Mouse (Mus musculus): ENCODE results near the gene Sntg2. TPM values are rescaled to one million over a fixed set of nuclear protein-coding genes. Genes with fewer than 3 reads are reported as not detected.

Gene Sntg2
- 0.49 and 0.50 TPM in 2 replicates for polyA plus RNA-seq (2016; fragmentation: Nextera tagmentation; extraction: Ambion mirVana)

DNA sequence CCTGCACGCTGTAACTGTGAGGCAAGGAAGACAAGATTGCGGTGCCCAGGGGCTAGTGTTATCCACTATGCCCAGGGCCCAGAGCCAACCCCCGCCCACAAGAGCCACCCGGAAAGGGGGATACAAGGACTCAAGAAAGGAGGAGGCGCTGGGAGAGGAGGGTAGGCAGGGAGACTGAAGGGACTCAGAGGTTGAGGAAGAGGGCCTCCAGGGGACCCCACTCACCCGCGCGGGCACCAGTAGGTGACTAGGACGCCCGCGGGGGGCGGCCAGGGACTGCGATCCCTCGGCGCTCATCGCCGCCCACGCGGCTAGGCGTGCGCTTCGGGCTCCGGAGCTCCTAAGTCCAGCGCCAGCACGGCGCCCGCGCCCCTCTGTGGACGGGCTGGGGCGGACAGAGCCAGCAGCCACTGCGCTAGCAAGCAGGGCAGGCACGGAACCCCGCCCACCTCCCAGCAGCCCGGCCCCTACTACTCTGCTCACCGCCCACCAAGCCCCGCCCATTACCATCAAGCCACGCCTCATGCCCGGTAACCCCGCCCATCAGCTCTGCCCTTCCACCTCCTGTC, at the start of gene Sntg2:
Gene Sntg2 (minus strand): TSS at position 443 of the 569 bp plus-strand sequence.
- H3K9me3 ChIP-seq: no peaks in the 10 kb centered on the region
- H3K27ac ChIP-seq: peak within 1 kb of the TSS; percentile 85
- H3K36me3 ChIP-seq: no peaks in the 10 kb centered on the region
- peak within 1 kb of the TSS; percentile 63 for H3K4me3 ChIP-seq
- DNase-seq (ENCODE audit: low spot score): peak; percentile 82
- peaks cover 18% of the 10 kb centered on the region for H3K27me3 ChIP-seq (ENCODE audit: insufficient read depth, poor library complexity, severe bottlenecking)
- under 1% methylated on average over 35 of the region's 39 CpGs for WGBS
- peaks cover 13% of the 10 kb centered on the region for H3K4me1 ChIP-seq (replicated peaks)

DNA sequence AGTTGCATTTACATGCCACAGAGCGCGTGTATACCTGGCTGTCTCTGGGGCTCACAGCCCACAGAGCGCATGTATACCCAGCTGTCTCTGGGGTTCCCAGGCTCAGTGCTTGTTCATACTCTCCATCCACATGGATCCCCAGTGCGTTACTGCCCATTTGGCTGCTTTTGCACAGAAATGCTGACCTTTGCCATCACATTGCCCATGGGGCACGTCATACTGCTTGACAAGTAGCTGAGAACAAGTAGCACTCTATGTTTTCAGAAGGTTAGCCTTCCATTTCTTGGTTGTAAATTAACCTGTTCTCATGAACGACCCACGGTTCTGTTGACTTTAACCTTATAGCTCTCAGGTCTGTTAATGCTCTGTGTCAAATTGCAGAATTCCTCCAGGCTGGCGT, 43.4 kb upstream of the Sntg2 start:
- WGBS: 84% methylated on average over 8 of the region's 8 CpGs
- H3K4me3 ChIP-seq: no peak overlapping the region
- no peak for DNase-seq (ENCODE audit: low spot score)
- H3K4me1 ChIP-seq (replicated peaks): no peaks in the 10 kb centered on the region
- H3K27me3 ChIP-seq (ENCODE audit: insufficient read depth, poor library complexity, severe bottlenecking): no peaks in the 10 kb centered on the region
- no peaks in the 10 kb centered on the region for H3K36me3 ChIP-seq
- no peak overlapping the region for H3K27ac ChIP-seq
- H3K9me3 ChIP-seq: no peaks in the 10 kb centered on the region

DNA sequence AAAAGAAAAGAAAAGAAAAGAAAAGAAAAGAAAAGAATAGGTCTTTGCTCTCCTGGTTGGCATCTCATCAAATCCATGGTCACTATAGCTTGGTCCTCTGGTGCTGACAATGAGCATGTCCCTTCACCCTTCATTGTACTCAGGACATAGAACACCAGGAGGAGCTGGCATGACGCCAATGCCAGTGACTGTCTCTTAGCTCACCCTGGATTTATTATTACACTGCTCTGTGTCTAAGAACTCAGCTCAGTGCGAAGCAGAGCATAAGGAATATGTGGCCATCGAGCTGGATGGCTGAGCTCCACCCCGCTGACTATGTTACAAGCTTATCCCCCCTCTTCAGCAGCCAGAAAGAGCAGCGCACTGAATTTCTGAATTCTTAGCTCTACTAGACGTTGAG, 42.8 kb upstream of the Sntg2 start:
- Histone ChIP-seq H3K27ac (no peak overlapping the region), H3K27me3 (ENCODE audit: insufficient read depth, poor library complexity, severe bottlenecking) (no peaks in the 10 kb centered on the region), H3K4me3 (no peak overlapping the region), H3K36me3 (no peaks in the 10 kb centered on the region), H3K9me3 (no peaks in the 10 kb centered on the region), H3K4me1 (replicated peaks) (no peaks in the 10 kb centered on the region)
- no peak for DNase-seq (ENCODE audit: low spot score)
- 90% methylated on average over 6 of the region's 6 CpGs for WGBS

DNA sequence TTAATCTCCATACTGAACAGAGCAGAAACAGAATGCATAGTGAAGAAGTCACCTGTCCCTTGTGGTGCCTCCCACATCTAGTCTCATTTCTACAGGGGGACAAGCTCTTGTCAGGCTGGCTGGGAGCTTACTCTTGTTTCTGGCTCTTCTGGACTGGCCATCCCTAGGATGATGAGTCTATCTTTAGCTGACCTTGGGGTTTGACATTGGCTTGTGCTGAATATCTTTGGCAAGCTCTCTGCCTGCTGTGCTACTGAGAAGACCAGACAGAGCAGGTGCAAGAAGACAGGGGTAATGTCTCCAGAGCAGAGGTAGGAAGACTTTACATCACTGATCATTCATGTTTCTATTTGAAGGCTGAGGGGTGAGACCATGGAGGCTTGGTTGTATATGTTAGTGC, 29.5 kb upstream of the Sntg2 start:
- DNase-seq (ENCODE audit: low spot score): no peak
- Histone ChIP-seq H3K9me3 (no peaks in the 10 kb centered on the region), H3K4me1 (replicated peaks) (0 out of 2 replicates have a peak, but pooled peaks cover 4% of the 10 kb centered on the region), H3K27ac (no peak overlapping the region), H3K36me3 (no peaks in the 10 kb centered on the region), H3K4me3 (no peak overlapping the region), H3K27me3 (ENCODE audit: insufficient read depth, poor library complexity, severe bottlenecking) (no peaks in the 10 kb centered on the region)

DNA sequence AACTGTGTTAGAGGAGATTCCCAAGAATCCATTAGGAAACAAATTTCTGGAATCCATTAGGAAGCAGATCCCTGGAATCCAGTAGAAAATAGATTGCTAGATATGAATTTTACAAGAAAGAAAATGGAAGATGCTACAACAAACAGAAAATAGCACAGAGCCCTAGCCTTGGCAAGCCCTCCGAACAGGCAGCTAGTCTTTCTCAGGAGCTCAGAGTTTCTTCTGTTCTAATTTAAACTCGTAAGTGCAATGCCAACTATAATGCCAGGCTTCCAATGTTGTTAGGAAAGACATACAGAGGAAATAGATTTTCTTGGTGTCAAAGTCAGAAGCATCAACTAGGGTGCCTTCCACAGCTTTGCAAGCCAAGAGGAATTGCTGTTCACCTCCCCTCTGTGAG, 27.4 kb upstream of the Sntg2 start:
- Histone ChIP-seq H3K9me3 (no peaks in the 10 kb centered on the region), H3K36me3 (no peaks in the 10 kb centered on the region), H3K4me3 (no peak overlapping the region), H3K27ac (no peak overlapping the region), H3K27me3 (ENCODE audit: insufficient read depth, poor library complexity, severe bottlenecking) (no peaks in the 10 kb centered on the region), H3K4me1 (replicated peaks) (0 out of 2 replicates have a peak, but pooled peaks cover 4% of the 10 kb centered on the region)
- no peak for DNase-seq (ENCODE audit: low spot score)
- 88% methylated on average over 2 of the region's 2 CpGs for WGBS

DNA sequence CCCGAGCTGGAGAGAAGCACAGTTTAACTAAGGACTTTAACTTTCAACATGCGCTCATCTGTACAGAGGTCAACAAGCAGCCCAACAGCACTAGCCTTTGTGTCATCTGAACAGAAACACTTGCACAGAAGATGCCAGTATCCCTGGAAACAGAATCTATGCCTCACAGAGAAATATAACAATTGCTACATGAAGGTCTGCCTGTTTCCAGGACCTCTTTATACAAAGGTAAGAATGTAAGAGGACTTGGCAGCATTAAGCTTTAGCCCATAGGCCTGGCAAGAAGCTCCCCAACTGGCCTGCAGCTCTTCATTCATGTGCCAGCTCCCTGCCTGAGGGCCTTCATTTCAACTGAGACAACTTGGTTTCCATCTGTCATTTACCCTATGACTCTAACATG, 26.9 kb upstream of the Sntg2 start:
- Histone ChIP-seq H3K27ac (no peak overlapping the region), H3K4me3 (no peak overlapping the region), H3K36me3 (no peaks in the 10 kb centered on the region), H3K27me3 (ENCODE audit: insufficient read depth, poor library complexity, severe bottlenecking) (no peaks in the 10 kb centered on the region), H3K9me3 (no peaks in the 10 kb centered on the region), H3K4me1 (replicated peaks) (0 out of 2 replicates have a peak, but pooled peaks cover 4% of the 10 kb centered on the region)
- no peak for DNase-seq (ENCODE audit: low spot score)
- WGBS: 81% methylated on average over 2 of the region's 2 CpGs

DNA sequence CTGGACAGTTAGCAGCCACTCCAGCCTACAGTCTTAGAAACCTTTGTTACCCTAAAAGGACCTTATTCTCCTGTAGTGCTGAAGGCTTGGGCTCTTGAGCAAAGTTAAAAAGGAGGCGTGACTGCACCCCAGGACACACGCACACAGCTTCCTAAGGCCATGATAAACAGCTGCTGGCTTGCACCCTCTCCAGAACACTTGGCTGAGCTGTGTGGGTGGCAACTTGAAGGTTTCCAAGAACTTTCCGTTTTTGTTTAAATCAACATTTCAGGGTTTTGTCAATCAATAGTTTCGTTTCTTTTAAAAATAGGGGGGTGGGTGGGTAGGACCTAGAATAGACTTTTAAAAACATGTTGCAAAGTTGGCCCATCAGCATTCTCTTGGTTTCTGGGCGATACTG, 882 bp downstream of the Sntg2 start:
- 47% methylated on average over 5 of the region's 5 CpGs for WGBS
- no peak for DNase-seq (ENCODE audit: low spot score)
- Histone ChIP-seq H3K4me1 (replicated peaks) (peaks cover 13% of the 10 kb centered on the region), H3K4me3 (peak overlapping the region; percentile 63), H3K36me3 (no peaks in the 10 kb centered on the region), H3K9me3 (no peaks in the 10 kb centered on the region), H3K27me3 (ENCODE audit: insufficient read depth, poor library complexity, severe bottlenecking) (peaks cover 18% of the 10 kb centered on the region), H3K27ac (no peak overlapping the region)

DNA sequence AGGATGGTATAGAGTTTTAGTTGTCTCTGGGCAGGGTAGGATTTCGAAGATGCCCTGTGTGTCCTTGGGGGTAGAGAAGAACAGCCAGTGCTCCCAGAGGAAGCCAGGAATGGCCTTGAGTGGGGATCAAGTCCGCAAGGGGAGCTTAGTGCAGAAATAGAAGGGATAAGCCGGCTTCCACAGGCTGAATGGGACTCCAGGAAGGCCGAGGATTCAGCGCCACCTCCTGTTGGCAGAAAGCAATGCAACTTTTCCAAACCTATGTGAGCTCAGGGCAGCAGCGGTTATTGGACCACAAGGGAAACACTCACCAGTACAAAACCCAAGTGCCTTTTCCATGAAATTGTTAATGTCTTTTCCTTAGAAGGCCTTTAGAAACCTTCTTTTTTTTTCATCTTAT, 3.4 kb downstream of the Sntg2 start:
- H3K27me3 ChIP-seq (ENCODE audit: insufficient read depth, poor library complexity, severe bottlenecking): peaks cover 18% of the 10 kb centered on the region
- 10% methylated on average over 6 of the region's 6 CpGs for WGBS
- H3K36me3 ChIP-seq: no peaks in the 10 kb centered on the region
- H3K9me3 ChIP-seq: no peaks in the 10 kb centered on the region
- H3K4me1 ChIP-seq (replicated peaks): peaks cover 13% of the 10 kb centered on the region
- H3K27ac ChIP-seq: no peak overlapping the region
- DNase-seq (ENCODE audit: low spot score): peak; percentile 72
- no peak overlapping the region for H3K4me3 ChIP-seq

DNA sequence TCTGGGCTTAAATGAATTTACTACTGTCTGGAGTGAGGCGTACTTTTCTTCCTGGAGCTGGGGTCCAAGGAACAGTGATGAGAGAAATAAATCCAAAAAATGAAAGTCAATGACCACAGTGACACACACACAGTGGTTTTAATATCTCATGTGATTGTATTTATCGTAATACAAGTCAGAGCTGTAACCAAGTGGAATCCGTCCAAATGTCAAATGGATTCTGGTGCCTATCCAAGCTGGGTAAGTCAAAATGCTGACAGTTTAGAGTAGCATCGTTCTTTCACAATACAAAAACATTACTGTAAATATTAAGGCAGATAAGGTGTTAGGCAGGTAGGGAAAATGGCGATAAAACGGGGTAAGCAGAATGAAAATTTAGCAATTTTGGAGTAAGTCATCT, 4.0 kb downstream of the Sntg2 start:
- 88% methylated on average over 6 of the region's 6 CpGs for WGBS

DNA sequence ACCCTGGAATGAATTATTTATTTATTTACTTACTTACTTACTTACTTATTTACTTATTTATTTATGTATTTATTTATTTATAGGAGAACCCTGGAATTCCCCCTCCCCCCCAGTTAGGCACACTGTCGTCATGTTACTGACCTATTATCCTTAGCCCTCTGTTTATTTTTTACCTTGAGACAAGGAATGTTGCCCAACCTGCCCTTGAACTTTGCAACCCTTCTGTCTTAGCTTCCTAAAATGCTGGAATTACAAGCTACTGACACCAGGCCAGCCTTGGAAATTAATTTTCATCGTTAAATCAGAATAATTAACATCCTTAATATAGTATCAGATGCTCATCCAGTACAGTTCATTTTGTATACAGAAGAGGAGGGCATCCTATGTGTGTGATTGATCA, 10.9 kb downstream of the Sntg2 start:
- H3K36me3 ChIP-seq: no peaks in the 10 kb centered on the region
- no peak overlapping the region for H3K4me3 ChIP-seq
- no peaks in the 10 kb centered on the region for H3K9me3 ChIP-seq
- H3K27me3 ChIP-seq (ENCODE audit: insufficient read depth, poor library complexity, severe bottlenecking): no peaks in the 10 kb centered on the region
- no peak for DNase-seq (ENCODE audit: low spot score)
- H3K27ac ChIP-seq: no peak overlapping the region
- H3K4me1 ChIP-seq (replicated peaks): no peaks in the 10 kb centered on the region
- WGBS: 80% methylated on average over 2 of the region's 2 CpGs

More for the DNA sequence above, 4.0 kb downstream of the Sntg2 start:
- Histone ChIP-seq H3K27me3 (ENCODE audit: insufficient read depth, poor library complexity, severe bottlenecking) (peaks cover 18% of the 10 kb centered on the region), H3K4me3 (no peak overlapping the region), H3K9me3 (no peaks in the 10 kb centered on the region), H3K4me1 (replicated peaks) (peaks cover 13% of the 10 kb centered on the region), H3K27ac (no peak overlapping the region), H3K36me3 (no peaks in the 10 kb centered on the region)
- no peak for DNase-seq (ENCODE audit: low spot score)

DNA sequence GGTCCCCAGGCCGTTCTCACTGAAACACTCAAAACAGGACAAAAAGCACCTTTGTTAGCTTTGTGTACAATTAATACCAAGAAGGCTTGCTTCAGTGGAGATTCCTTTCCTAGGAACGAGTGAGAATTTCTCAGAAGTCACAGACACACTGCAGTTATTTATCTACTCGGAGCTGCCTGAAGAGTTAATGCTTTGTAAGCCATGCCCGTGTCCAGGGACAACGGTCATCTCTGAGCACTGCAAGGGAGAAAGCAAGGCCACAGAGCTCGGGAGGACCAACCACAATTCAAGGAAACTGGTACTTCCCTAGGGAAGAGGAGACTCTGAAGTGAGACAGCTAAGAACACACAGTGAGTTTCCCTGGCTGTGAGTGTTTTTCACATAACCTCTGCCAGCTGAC, 15.5 kb downstream of the Sntg2 start:
- H3K4me3 ChIP-seq: no peak overlapping the region
- no peak overlapping the region for H3K27ac ChIP-seq
- H3K4me1 ChIP-seq (replicated peaks): no peaks in the 10 kb centered on the region
- H3K27me3 ChIP-seq (ENCODE audit: insufficient read depth, poor library complexity, severe bottlenecking): no peaks in the 10 kb centered on the region
- DNase-seq (ENCODE audit: low spot score): no peak
- no peaks in the 10 kb centered on the region for H3K36me3 ChIP-seq
- WGBS: 57% methylated on average over 6 of the region's 6 CpGs
- no peaks in the 10 kb centered on the region for H3K9me3 ChIP-seq

DNA sequence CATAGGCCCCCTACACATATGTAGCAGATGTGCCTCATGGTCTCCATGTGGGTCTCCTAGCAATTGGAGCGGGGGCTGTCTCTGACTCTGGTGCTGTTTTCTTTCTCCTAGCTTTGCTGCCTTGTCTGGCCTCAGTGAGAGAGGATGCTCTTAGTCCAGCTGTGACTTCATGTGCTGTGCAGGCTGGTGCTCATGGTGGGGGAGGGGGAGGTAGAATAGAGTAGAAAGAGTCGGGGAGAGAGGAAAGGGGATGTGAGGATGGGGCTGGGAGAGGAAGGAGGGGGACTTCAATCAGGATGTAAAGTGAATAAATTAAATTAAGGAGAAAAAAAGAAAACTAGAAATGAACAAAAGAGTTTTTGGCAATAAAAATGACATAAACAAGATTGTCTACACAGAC, 20.8 kb downstream of the Sntg2 start:
- no peak overlapping the region for H3K27ac ChIP-seq
- no peaks in the 10 kb centered on the region for H3K36me3 ChIP-seq
- peaks cover 6% of the 10 kb centered on the region; the same call in 1 of the 2 replicates for H3K4me1 ChIP-seq (replicated peaks)
- H3K27me3 ChIP-seq (ENCODE audit: insufficient read depth, poor library complexity, severe bottlenecking): no peaks in the 10 kb centered on the region
- no peak overlapping the region for H3K4me3 ChIP-seq
- DNase-seq (ENCODE audit: low spot score): no peak
- H3K9me3 ChIP-seq: no peaks in the 10 kb centered on the region
- 62% methylated on average over 2 of the region's 2 CpGs for WGBS

DNA sequence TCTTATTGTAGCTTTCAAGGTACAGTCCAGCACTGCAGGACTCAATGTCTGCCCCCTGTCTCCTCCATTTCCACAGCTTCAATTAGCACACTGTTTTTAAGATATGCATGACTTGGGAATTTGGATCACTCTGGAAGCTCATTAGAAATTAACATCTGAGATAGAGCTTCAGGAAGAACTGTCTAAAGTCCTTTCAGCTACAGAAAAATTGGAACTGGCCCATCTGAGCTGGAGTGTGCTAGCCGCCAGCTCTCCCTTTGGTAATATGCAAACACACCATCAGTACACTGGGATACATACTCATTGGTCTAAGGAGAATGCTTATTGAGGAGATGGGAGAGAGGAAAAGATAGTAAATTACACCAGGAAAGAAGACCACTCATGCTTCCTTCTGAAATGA, 25.1 kb downstream of the Sntg2 start:
- Histone ChIP-seq H3K9me3 (no peaks in the 10 kb centered on the region), H3K27ac (no peak overlapping the region), H3K4me1 (replicated peaks) (peaks cover 6% of the 10 kb centered on the region; the same call in 1 of the 2 replicates), H3K27me3 (ENCODE audit: insufficient read depth, poor library complexity, severe bottlenecking) (no peaks in the 10 kb centered on the region), H3K4me3 (no peak overlapping the region), H3K36me3 (no peaks in the 10 kb centered on the region)
- 86% methylated on average over 1 of the region's 1 CpGs for WGBS
- no peak for DNase-seq (ENCODE audit: low spot score)

DNA sequence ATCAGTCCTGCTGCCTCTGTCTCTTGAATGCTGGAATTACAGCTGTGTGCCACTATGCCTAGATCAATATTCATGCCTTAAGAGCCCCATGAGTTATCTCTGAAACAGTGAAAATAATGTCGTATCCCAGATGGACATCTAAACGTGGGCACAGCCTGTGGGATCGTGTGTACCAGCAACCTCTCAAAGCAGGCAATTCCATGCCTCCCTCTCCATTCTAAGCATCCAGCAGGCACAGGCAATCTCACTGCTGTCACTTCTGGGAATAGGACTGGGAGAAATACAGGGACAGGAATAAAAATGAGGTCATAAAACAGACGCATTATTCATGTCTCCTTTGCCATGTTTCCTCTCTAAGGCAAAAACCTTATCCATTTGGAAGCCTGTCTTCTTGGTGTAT, 25.9 kb downstream of the Sntg2 start:
- Histone ChIP-seq H3K9me3 (no peaks in the 10 kb centered on the region), H3K27ac (no peak overlapping the region), H3K4me1 (replicated peaks) (peaks cover 4% of the 10 kb centered on the region; the same call in 1 of the 2 replicates), H3K27me3 (ENCODE audit: insufficient read depth, poor library complexity, severe bottlenecking) (no peaks in the 10 kb centered on the region), H3K36me3 (no peaks in the 10 kb centered on the region), H3K4me3 (no peak overlapping the region)
- 93% methylated on average over 4 of the region's 4 CpGs for WGBS
- no peak for DNase-seq (ENCODE audit: low spot score)
